Mouse (Mus musculus) CH12.LX (cell line): ENCODE results near the gene Plekha8. TPM values are rescaled to one million over a fixed set of nuclear protein-coding genes. Genes with fewer than 3 reads are reported as not detected.

ENCODE experiments used
- DNase-seq: peaks from one replicate; pipeline ENCODE4 v3.0.0-alpha.2; 2013; ENCODE audit errors: extremely low read depth
- H3K27ac ChIP-seq: 2 replicates; pipeline ENCODE4 v1.5.1; 2012; ENCODE audit warnings: low read depth, mild to moderate bottlenecking, control low read depth, moderate library complexity; ENCODE audit not compliant: insufficient read depth
- H3K27me3 ChIP-seq: replicated peaks from 2 replicates; pipeline ENCODE3; 2012; ENCODE audit warnings: inconsistent platforms
- H3K36me3 ChIP-seq, 2 experiments: replicated peaks in 1 of 2; 2 replicates each; pipeline versions ENCODE3 to v1.6.1; 2012; ENCODE audit warnings: inconsistent platforms in 1 of 2, low read length in 1 of 2, mild to moderate bottlenecking in 1 of 2, mixed read lengths in 1 of 2, moderate library complexity in 1 of 2; ENCODE audit not compliant: control insufficient read depth in 1 of 2, insufficient read depth in 1 of 2
- H3K4me1 ChIP-seq, 2 experiments: 2 replicates each; pipeline ENCODE4 v1.6.1; 2012; ENCODE audit warnings: inconsistent platforms in 1 of 2, moderate library complexity in 1 of 2; ENCODE audit not compliant: insufficient read depth in 2 of 2, control insufficient read depth in 1 of 2
- H3K4me2 ChIP-seq: 2 replicates; pipeline ENCODE4 v1.6.1; 2012; ENCODE audit warnings: low read depth, mild to moderate bottlenecking, control low read depth; ENCODE audit not compliant: poor library complexity, insufficient read depth, severe bottlenecking
- H3K4me3 ChIP-seq, 3 experiments: fragments of 150-350 bp in 1 of 3; sonication (generic) in 1 of 3; replicated peaks in 1 of 3; 2 replicates each; pipeline versions ENCODE3 to v1.5.1; 2011 to 2012; ENCODE audit warnings: low read depth in 2 of 3, low read length in 2 of 3, mild to moderate bottlenecking in 2 of 3, moderate library complexity in 2 of 3, control low read depth in 1 of 3, improper control_type of control experiment in 1 of 3, inconsistent platforms in 1 of 3, mixed read lengths in 1 of 3; ENCODE audit not compliant: poor library complexity in 1 of 3
- H3K79me2 ChIP-seq: replicated peaks from 2 replicates; pipeline ENCODE4 v1.6.1; 2012; ENCODE audit warnings: mild to moderate bottlenecking, moderate library complexity; ENCODE audit not compliant: control insufficient read depth, poor library complexity, insufficient read depth, severe bottlenecking; ENCODE audit errors: extremely low read depth
- H3K9ac ChIP-seq: 2 replicates; pipeline ENCODE4 v1.6.1; 2012; ENCODE audit warnings: low read depth, mild to moderate bottlenecking, control low read depth, moderate library complexity; ENCODE audit not compliant: insufficient read depth
- H3K9me3 ChIP-seq: replicated peaks from 2 replicates; pipeline ENCODE3; 2012; ENCODE audit warnings: low read length, inconsistent platforms, mixed read lengths
- BHLHE40 ChIP-seq: IDR thresholded peaks from 2 replicates; pipeline ENCODE4 v1.6.1; 2011; ENCODE audit warnings: mild to moderate bottlenecking, low read depth, low read length, improper control_type of control experiment
- CTCF ChIP-seq, 2 experiments: IDR thresholded peaks in 1 of 2; conservative IDR thresholded peaks in 1 of 2; 2 replicates each; pipeline ENCODE4 v1.5.1; 2011 to 2012; ENCODE audit warnings: low read depth in 2 of 2, low read length in 2 of 2, improper control_type of control experiment in 1 of 2, inconsistent platforms in 1 of 2, mild to moderate bottlenecking in 1 of 2, moderate library complexity in 1 of 2
- E2F4 ChIP-seq: IDR thresholded peaks from 2 replicates; pipeline ENCODE4 v1.6.1; 2011; ENCODE audit warnings: low read depth, low read length, improper control_type of control experiment; ENCODE audit not compliant: insufficient replicate concordance
- ELF1 ChIP-seq: IDR thresholded peaks from 2 replicates; pipeline ENCODE4 v1.6.1; 2014; ENCODE audit warnings: low read depth, mild to moderate bottlenecking, inconsistent platforms, low read length, improper control_type of control experiment
- EP300 ChIP-seq: IDR thresholded peaks from 2 replicates; pipeline ENCODE4 v1.6.1; 2011; ENCODE audit warnings: low read length, improper control_type of control experiment
- ETS1 ChIP-seq: conservative IDR thresholded peaks from 2 replicates; pipeline ENCODE4 v1.6.1; 2012; ENCODE audit warnings: low read depth, mild to moderate bottlenecking, inconsistent platforms, low read length, improper control_type of control experiment, moderate library complexity
- HCFC1 ChIP-seq: IDR thresholded peaks from 2 replicates; pipeline ENCODE4 v1.6.1; 2012; ENCODE audit warnings: low read depth, mild to moderate bottlenecking, inconsistent platforms, low read length, improper control_type of control experiment
- IRF4 ChIP-seq: IDR thresholded peaks from 2 replicates; pipeline ENCODE4 v1.6.1; 2014; ENCODE audit warnings: low read depth, mild to moderate bottlenecking, inconsistent platforms, low read length, improper control_type of control experiment
- KAT2A ChIP-seq: IDR thresholded peaks from 2 replicates; pipeline ENCODE4 v1.6.1; 2012; ENCODE audit warnings: low read length, improper control_type of control experiment, inconsistent platforms; ENCODE audit not compliant: insufficient replicate concordance
- MAFK ChIP-seq: IDR thresholded peaks from 2 replicates; pipeline ENCODE4 v1.6.1; 2011; ENCODE audit warnings: low read length, improper control_type of control experiment; ENCODE audit not compliant: insufficient replicate concordance
- MAX ChIP-seq: IDR thresholded peaks from 2 replicates; pipeline ENCODE4 v1.6.1; 2011; ENCODE audit warnings: low read length, improper control_type of control experiment
- MAZ ChIP-seq: IDR thresholded peaks from 2 replicates; pipeline ENCODE4 v1.6.1; 2012; ENCODE audit warnings: low read depth, mild to moderate bottlenecking, inconsistent platforms, low read length, improper control_type of control experiment, moderate library complexity
- MEF2A ChIP-seq: IDR thresholded peaks from 2 replicates; pipeline ENCODE4 v1.6.1; 2014; ENCODE audit warnings: low read depth, mild to moderate bottlenecking, inconsistent platforms, low read length, improper control_type of control experiment, borderline replicate concordance
- MYC ChIP-seq: IDR thresholded peaks from 2 replicates; pipeline ENCODE4 v1.6.1; 2011; ENCODE audit warnings: low read depth, mild to moderate bottlenecking, improper control_type of control experiment, low read length
- NRF1 ChIP-seq: IDR thresholded peaks from 2 replicates; pipeline ENCODE4 v1.6.1; 2014; ENCODE audit warnings: low read depth, mild to moderate bottlenecking, inconsistent platforms, low read length, improper control_type of control experiment, moderate library complexity
- POLR2A ChIP-seq: IDR thresholded peaks from 2 replicates; pipeline ENCODE4 v1.6.1; 2011; ENCODE audit warnings: low read depth, mild to moderate bottlenecking, improper control_type of control experiment, low read length
- POLR2AphosphoS2 ChIP-seq: IDR thresholded peaks from 2 replicates; pipeline ENCODE4 v1.6.1; 2011; ENCODE audit warnings: low read depth, low read length, improper control_type of control experiment
- RCOR1 ChIP-seq: conservative IDR thresholded peaks from 2 replicates; pipeline ENCODE4 v1.6.1; 2012; ENCODE audit warnings: low read depth, mild to moderate bottlenecking, inconsistent platforms, low read length, improper control_type of control experiment
- TBP ChIP-seq: conservative IDR thresholded peaks from 2 replicates; pipeline ENCODE4 v1.6.1; 2011; ENCODE audit warnings: low read depth, low read length, improper control_type of control experiment
- UBTF ChIP-seq: IDR thresholded peaks from 2 replicates; pipeline ENCODE4 v1.6.1; 2012; ENCODE audit warnings: low read depth, mild to moderate bottlenecking, inconsistent platforms, low read length, improper control_type of control experiment, moderate library complexity
- USF1 ChIP-seq: IDR thresholded peaks from 2 replicates; pipeline ENCODE4 v1.6.1; 2014; ENCODE audit warnings: low read depth, mild to moderate bottlenecking, inconsistent platforms, low read length, improper control_type of control experiment
- USF2 ChIP-seq: conservative IDR thresholded peaks from 2 replicates; pipeline ENCODE4 v1.6.1; 2011; ENCODE audit warnings: low read depth, low read length, improper control_type of control experiment
- ZC3H11A ChIP-seq: IDR thresholded peaks from 2 replicates; pipeline ENCODE4 v1.6.1; 2012; ENCODE audit warnings: low read depth, mild to moderate bottlenecking, inconsistent platforms, low read length, improper control_type of control experiment
- ZKSCAN1 ChIP-seq: IDR thresholded peaks from 2 replicates; pipeline ENCODE4 v1.6.1; 2012; ENCODE audit warnings: low read depth, inconsistent platforms, low read length, improper control_type of control experiment, borderline replicate concordance
- ZMIZ1 ChIP-seq: IDR thresholded peaks from 2 replicates; pipeline ENCODE4 v1.6.1; 2012; ENCODE audit warnings: low read depth, mild to moderate bottlenecking, inconsistent platforms, low read length, improper control_type of control experiment
- ZNF384 ChIP-seq: IDR thresholded peaks from 2 replicates; pipeline ENCODE4 v1.6.1; 2012; ENCODE audit warnings: low read depth, low read length, improper control_type of control experiment, inconsistent platforms
- dilution Hi-C: fragments of 300-500 bp; cut with MboI; formaldehyde crosslinking; loops from 2 replicates; pipeline ENCODE4 v1.14.3; 2020; ENCODE audit warnings: low sequenced_read_pairs; ENCODE audit not compliant: extremely low pct_unique_long_range_greater_than_20kb, extremely low pct_ligation_motif_present
- in situ Hi-C: fragments of 300-500 bp; cut with MboI; formaldehyde crosslinking; loops from 3 replicates; pipeline ENCODE4 v1.14.3; 2019; ENCODE audit warnings: low sequenced_read_pairs, low pct_ligation_motif_present, low pct_unique_long_range_greater_than_20kb, mixed read lengths
- polyA plus RNA-seq: library from polyadenylated mRNA; unstranded; fragments of >175 nt; gene quantifications from 2 replicates; pipeline ENCODE4 v1.2.1, GENCODE M21; 2012; ENCODE audit warnings: low read depth; ENCODE audit not compliant: insufficient read length
- total RNA-seq, 2 experiments: library from RNA; depleted of rRNA; stranded (reverse); fragments of 300-350 nt in 1 of 2; fragments of >200 nt in 1 of 2; gene quantifications; 2 replicates each; pipeline ENCODE4 v1.2.3; 2012 to 2014

The Plekha8 gene
- total and polyA plus RNA-seq, 3 experiments, result 5.8 to 10.2 (median 9.8) TPM

DNA sequence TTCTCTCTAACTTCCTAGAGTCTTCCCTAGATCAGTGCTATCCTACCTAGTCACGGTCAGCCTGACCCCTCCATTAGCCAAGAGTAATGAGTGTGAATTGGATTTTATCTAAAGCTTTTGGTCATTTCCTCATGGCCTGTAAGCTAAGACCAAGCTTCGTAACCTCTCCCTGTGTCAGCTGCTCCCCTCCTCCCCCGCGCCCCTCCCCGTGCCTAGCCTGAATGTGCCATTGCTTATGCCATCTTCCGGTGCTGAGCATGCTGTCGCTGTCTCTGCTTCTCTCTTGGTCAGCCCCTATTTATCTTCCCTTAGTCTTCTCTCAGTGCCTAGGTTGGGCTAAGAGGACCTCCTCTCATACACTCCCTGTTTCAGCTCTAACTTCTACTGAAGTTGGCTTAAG, 24.6 kb downstream of the Plekha8 start:
- in situ Hi-C loops, result no loop called here
- dilution Hi-C loops, result no loop called here
- H3K4me1 ChIP-seq, result no peaks in the 10 kb centered on the region
- DNase-seq, result no peak
- no peak for TF ChIP-seq USF2
- peaks cover 0 to 41% of the 10 kb centered on the region in 2 experiments for H3K36me3 ChIP-seq
- no peak overlapping the region for H3K27ac ChIP-seq
- no peaks in the 10 kb centered on the region for H3K79me2 ChIP-seq
- H3K27me3 ChIP-seq, result no peaks in the 10 kb centered on the region
- no peak overlapping the region for H3K4me2 ChIP-seq
- no peak overlapping the region for H3K4me3 ChIP-seq
- H3K9ac ChIP-seq, result no peak overlapping the region
- H3K9me3 ChIP-seq, result no peaks in the 10 kb centered on the region

GRCm38 (mm10) chr6:54620357-54620756, 25.4 kb downstream of the Plekha8 start:
- Histone ChIP-seq H3K9me3 (no peaks in the 10 kb centered on the region), H3K27me3 (no peaks in the 10 kb centered on the region), H3K4me2 (no peak overlapping the region), H3K4me1 (no peaks in the 10 kb centered on the region), H3K9ac (no peak overlapping the region), H3K79me2 (no peaks in the 10 kb centered on the region), H3K4me3 (no peak overlapping the region), H3K27ac (no peak overlapping the region), H3K36me3 (peaks cover 0 to 44% of the 10 kb centered on the region in 2 experiments)
- TF ChIP-seq MAZ, result no peak
- TF ChIP-seq POLR2AphosphoS2, result no peak
- TF ChIP-seq ZMIZ1, result no peak
- TF ChIP-seq ZNF384, result no peak
- TF ChIP-seq KAT2A, result no peak
- no peak for TF ChIP-seq ETS1
- no peak for TF ChIP-seq TBP
- no peak for TF ChIP-seq ELF1
- no peak for TF ChIP-seq CTCF (conservative IDR thresholded peaks at IDR 0.05 in 1 of 2, IDR thresholded peaks at IDR 0.05 in 1 of 2; ENCODE audit: low read depth in 2 of 2, low read length in 2 of 2)
- TF ChIP-seq RCOR1, result no peak
- no peak for TF ChIP-seq EP300
- TF ChIP-seq MAX, result no peak
- no peak for TF ChIP-seq ZC3H11A
- DNase-seq, result no peak
- in situ Hi-C loops, result no loop called here
- dilution Hi-C loops, result no loop called here

DNA sequence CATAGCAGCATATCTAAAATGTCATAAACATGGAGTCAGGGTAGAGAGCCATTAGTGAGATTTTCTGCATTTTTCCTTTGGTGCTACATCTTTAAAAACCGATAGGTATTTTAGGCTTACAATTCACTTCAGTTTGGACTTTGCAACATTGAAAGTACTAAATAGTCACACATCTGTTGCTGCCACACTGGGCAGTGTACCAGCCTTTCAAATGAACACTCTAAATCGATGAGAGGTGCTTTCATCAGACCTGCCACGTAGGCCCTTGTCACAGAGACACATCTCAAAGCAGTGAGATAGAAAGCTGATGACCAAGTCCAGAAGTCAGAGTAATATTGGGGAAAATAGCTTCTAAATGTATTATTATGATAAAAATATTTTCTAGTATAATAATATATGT, 33.5 kb downstream of the Plekha8 start:
- DNase-seq, result no peak
- no peaks in the 10 kb centered on the region for H3K79me2 ChIP-seq
- no peak overlapping the region for H3K27ac ChIP-seq
- H3K27me3 ChIP-seq, result no peaks in the 10 kb centered on the region
- in situ Hi-C loops (no loop called here), dilution Hi-C loops (no loop called here)
- H3K4me3 ChIP-seq, result no peak overlapping the region
- H3K9me3 ChIP-seq, result no peaks in the 10 kb centered on the region
- peaks cover 0 to 9% of the 10 kb centered on the region in 2 experiments; a peak in 2 of 4 replicates for H3K4me1 ChIP-seq
- no peak overlapping the region for H3K4me2 ChIP-seq
- H3K36me3 ChIP-seq, result peaks cover 5 to 41% of the 10 kb centered on the region in 2 experiments
- H3K9ac ChIP-seq, result no peak overlapping the region
- TF ChIP-seq MAFK (no peak), KAT2A (no peak), POLR2A (no peak), TBP (no peak), HCFC1 (no peak), USF2 (no peak), MEF2A (no peak), ZKSCAN1 (no peak), E2F4 (no peak), BHLHE40 (no peak), UBTF (no peak), ELF1 (no peak), MYC (no peak), ETS1 (no peak), ZC3H11A (no peak), EP300 (no peak), ZMIZ1 (no peak), USF1 (no peak), NRF1 (no peak), IRF4 (no peak)
